Mouse (Mus musculus) forebrain, embryonic 14.5 days (tissue): ENCODE data around the gene Mef2c. TPM values are rescaled to one million over a fixed set of nuclear protein-coding genes. Genes with fewer than 3 reads are reported as not detected.

Experiments used
- ATAC-seq: fragments of 200-750 bp; cut with Nextera tagmentation; 2 replicates; pipeline ENCODE4 v1.8.0; 2017; ENCODE audit warnings: mild to moderate bottlenecking, moderate library complexity
- DNase-seq: peaks from one replicate; pipeline ENCODE4 v3.0.0-alpha.2; 2015; ENCODE audit warnings: low spot score
- H3K27ac ChIP-seq: fragments of 300-500 bp; sonication (generic); 2 replicates; pipeline ENCODE4 v1.5.1; 2014; ENCODE audit warnings: low read depth, mild to moderate bottlenecking, control low read depth, low read length, moderate library complexity
- H3K27me3 ChIP-seq: fragments of 300-500 bp; sonication (generic); replicated peaks from 2 replicates; pipeline ENCODE4 v1.6.1; 2014; ENCODE audit warnings: low read length, control low read depth, mixed read lengths; ENCODE audit not compliant: control insufficient read depth, insufficient read depth
- H3K36me3 ChIP-seq: fragments of 300-500 bp; sonication (generic); 2 replicates; pipeline ENCODE4 v1.6.1; 2014; ENCODE audit warnings: low read length, control low read depth; ENCODE audit not compliant: control insufficient read depth, insufficient read depth
- H3K4me1 ChIP-seq: fragments of 300-500 bp; sonication (generic); 2 replicates; pipeline ENCODE4 v1.6.1; 2014; ENCODE audit warnings: antibody characterized with exemption, low read length, control low read depth; ENCODE audit not compliant: control insufficient read depth, insufficient read depth
- H3K4me2 ChIP-seq: fragments of 300-500 bp; sonication (generic); 2 replicates; pipeline ENCODE4 v1.6.1; 2014; ENCODE audit warnings: mild to moderate bottlenecking, control low read depth, low read length
- H3K4me3 ChIP-seq: fragments of 300-500 bp; sonication (generic); 2 replicates; pipeline ENCODE4 v1.5.1; 2014; ENCODE audit warnings: low read depth, low read length, control low read depth
- H3K9ac ChIP-seq: fragments of 300-500 bp; sonication (generic); 2 replicates; pipeline ENCODE4 v1.6.1; 2014; ENCODE audit warnings: mild to moderate bottlenecking, low read length, control low read depth, moderate library complexity
- H3K9me3 ChIP-seq: fragments of 300-500 bp; sonication (generic); replicated peaks from 2 replicates; pipeline ENCODE4 v1.6.1; 2016; ENCODE audit warnings: low read length, control low read depth, mixed read lengths; ENCODE audit not compliant: control insufficient read depth
- WGBS: fragments of 180-500 bp; shearing (Covaris S2); extraction: QIAGEN DNeasy Blood & Tissue Kit; methylation state at CpG from one replicate; pipeline ENCODE4 v1.1.7; 2014; 5-methylcytosine and 5-hydroxymethylcytosine counted together
- polyA plus RNA-seq: library from polyadenylated mRNA; unstranded; fragments of >200 nt; fragmentation: Nextera tagmentation; extraction: Ambion mirVana; gene quantifications from 2 replicates; pipeline ENCODE4 v1.2.1, GENCODE M21; 2014

Mef2c gene
- polyA plus RNA-seq, 1 experiment from 2014 or later = 99.4 TPM

GRCm38 (mm10) chr13:83666179-83666578 is 162.3 kb downstream of the Mef2c start:
- no peaks in the 10 kb centered on the region for H3K27me3 ChIP-seq
- H3K36me3 ChIP-seq = no peaks in the 10 kb centered on the region
- H3K4me1 ChIP-seq = no peaks in the 10 kb centered on the region; the same call in 1 of the 2 replicates
- 70% methylated on average over 7 of the region's 7 CpGs for WGBS
- no peak overlapping the region for H3K4me2 ChIP-seq
- ATAC-seq (peak; percentile 46; the same call in 1 of the 2 replicates), DNase-seq (peak; percentile 74)
- no peaks in the 10 kb centered on the region for H3K9me3 ChIP-seq
- H3K27ac ChIP-seq = peak overlapping the region; percentile 0; the same call in 1 of the 2 replicates
- H3K4me3 ChIP-seq = no peak overlapping the region
- no peak overlapping the region for H3K9ac ChIP-seq

- Histone ChIP-seq H3K4me2 (no peak overlapping the region), H3K9ac (no peak overlapping the region), H3K4me3 (no peak overlapping the region), H3K9me3 (no peaks in the 10 kb centered on the region), H3K27me3 (no peaks in the 10 kb centered on the region), H3K36me3 (no peaks in the 10 kb centered on the region), H3K27ac (no peak overlapping the region; the same call in 1 of the 2 replicates), H3K4me1 (no peaks in the 10 kb centered on the region; the same call in 1 of the 2 replicates)
- ATAC-seq = no peak
- no peak for DNase-seq
- 70% methylated on average over 3 of the region's 3 CpGs for WGBS
These were observed 163.2 kb downstream of the Mef2c start for GRCm38 (mm10) chr13:83667051-83667450.

DNA sequence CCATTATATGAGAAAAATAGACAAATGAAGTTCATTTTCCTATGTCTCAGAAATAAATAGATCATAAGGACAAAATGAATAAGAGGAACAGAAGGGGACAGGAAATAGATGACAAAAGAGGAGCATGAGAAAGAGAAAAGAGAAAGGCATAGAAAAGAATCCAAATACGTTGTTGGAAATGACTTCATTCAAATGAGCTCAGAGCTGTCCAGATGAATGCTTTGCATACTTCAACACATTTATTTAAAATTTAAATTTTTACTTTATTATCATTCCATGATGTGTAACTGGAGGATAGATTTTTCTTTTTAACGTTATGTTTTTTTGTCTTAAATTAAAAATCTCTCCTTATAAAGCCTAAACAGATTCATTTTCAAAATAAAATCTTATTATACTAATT is 203.8 kb downstream of the Mef2c start:
- Histone ChIP-seq H3K4me2 (no peak overlapping the region), H3K27ac (no peak overlapping the region), H3K4me1 (peaks cover under 1% of the 10 kb centered on the region), H3K4me3 (no peak overlapping the region), H3K36me3 (no peaks in the 10 kb centered on the region), H3K27me3 (no peaks in the 10 kb centered on the region), H3K9ac (no peak overlapping the region), H3K9me3 (no peaks in the 10 kb centered on the region)
- peak; percentile 5 for DNase-seq
- no peak for ATAC-seq
- WGBS = 71% methylated on average over 2 of the region's 2 CpGs

GRCm38 (mm10) chr13:83712778-83713380 is 209.0 kb downstream of the Mef2c start:
- H3K27me3 ChIP-seq = no peaks in the 10 kb centered on the region
- H3K9ac ChIP-seq = peak overlapping the region; percentile 100; the same call in 1 of the 2 replicates
- ATAC-seq (no peak), DNase-seq (peak; percentile 41)
- H3K27ac ChIP-seq = peak overlapping the region; percentile 22
- WGBS = 13% methylated on average over 5 of the region's 5 CpGs
- H3K36me3 ChIP-seq = no peaks in the 10 kb centered on the region
- H3K4me2 ChIP-seq = peak overlapping the region; percentile 86
- H3K9me3 ChIP-seq = no peaks in the 10 kb centered on the region
- peak overlapping the region; percentile 78; the same call in 1 of the 2 replicates for H3K4me3 ChIP-seq
- peaks cover 4% of the 10 kb centered on the region for H3K4me1 ChIP-seq

GRCm38 (mm10) chr13:83713661-83714291 is 209.9 kb downstream of the Mef2c start:
- ATAC-seq (peak; percentile 8; the same call in 1 of the 2 replicates), DNase-seq (peak; percentile 70)
- WGBS = 3% methylated on average over 19 of the region's 19 CpGs
- H3K27me3 ChIP-seq = no peaks in the 10 kb centered on the region
- H3K4me2 ChIP-seq = peak overlapping the region; percentile 86
- peak overlapping the region; percentile 100 for H3K27ac ChIP-seq
- H3K4me1 ChIP-seq = peaks cover 4% of the 10 kb centered on the region
- peak overlapping the region; percentile 78 for H3K4me3 ChIP-seq
- 0 out of 2 replicates have a peak, but pooled peaks cover 3% of the 10 kb centered on the region for H3K36me3 ChIP-seq
- peak overlapping the region; percentile 100 for H3K9ac ChIP-seq
- H3K9me3 ChIP-seq = no peaks in the 10 kb centered on the region

DNA sequence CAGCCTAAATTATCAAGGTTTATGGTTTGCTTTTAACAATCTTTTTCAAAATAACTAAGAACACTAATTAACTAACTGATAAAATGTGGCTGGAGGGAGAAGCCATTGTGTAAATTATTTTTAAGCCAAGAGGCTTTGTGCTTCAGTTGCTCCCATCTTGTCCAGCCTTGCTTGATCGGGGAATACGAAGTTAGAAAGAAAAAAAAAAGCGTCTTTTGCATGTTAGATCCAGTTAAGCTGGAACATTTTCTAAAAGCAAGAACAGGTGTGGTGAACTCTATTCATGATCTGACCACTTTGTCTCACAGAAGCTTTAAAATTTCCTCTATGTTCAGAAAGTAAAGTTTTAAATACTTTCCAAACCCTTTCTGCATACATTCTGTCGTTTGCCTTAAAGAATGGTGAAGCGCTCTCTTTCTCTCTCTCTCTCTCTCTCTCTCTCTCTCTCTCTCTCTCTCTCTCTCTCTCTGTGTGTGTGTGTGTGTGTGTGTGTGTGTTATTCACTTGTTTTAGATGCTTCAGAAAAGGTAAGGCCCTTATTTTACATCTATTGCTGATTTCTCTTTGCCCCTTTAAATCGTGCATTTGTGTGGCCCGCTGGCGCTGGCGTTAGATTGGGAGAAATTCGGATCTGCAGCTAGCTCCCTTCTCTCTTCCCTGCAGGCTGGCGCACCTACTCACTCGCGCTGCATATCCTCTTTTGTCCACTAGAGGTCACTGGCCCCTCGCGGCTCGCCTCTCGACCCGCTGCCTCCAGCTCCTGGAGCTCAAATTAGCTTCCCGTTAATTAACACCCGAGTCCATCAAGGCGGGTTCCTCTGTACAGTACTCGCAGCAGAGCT is 210.9 kb downstream of the Mef2c start:
- no peaks in the 10 kb centered on the region for H3K9me3 ChIP-seq
- peak overlapping the region; percentile 100 for H3K27ac ChIP-seq
- peak overlapping the region; percentile 100 for H3K9ac ChIP-seq
- H3K4me1 ChIP-seq = peaks cover 4% of the 10 kb centered on the region
- H3K4me3 ChIP-seq = peak overlapping the region; percentile 78
- H3K36me3 ChIP-seq = 0 out of 2 replicates have a peak, but pooled peaks cover 3% of the 10 kb centered on the region
- 2% methylated on average over 22 of the region's 22 CpGs for WGBS
- peak overlapping the region; percentile 86 for H3K4me2 ChIP-seq
- ATAC-seq = peak; percentile 90
- peak; percentile 97 for DNase-seq
- H3K27me3 ChIP-seq = no peaks in the 10 kb centered on the region

- Histone ChIP-seq H3K9ac (peak overlapping the region; percentile 100), H3K36me3 (0 out of 2 replicates have a peak, but pooled peaks cover 3% of the 10 kb centered on the region), H3K4me3 (peak overlapping the region; percentile 78), H3K4me1 (peaks cover 4% of the 10 kb centered on the region), H3K27me3 (no peaks in the 10 kb centered on the region), H3K27ac (peak overlapping the region; percentile 100), H3K9me3 (no peaks in the 10 kb centered on the region), H3K4me2 (peak overlapping the region; percentile 86)
- WGBS = under 1% methylated on average over 14 of the region's 14 CpGs
- DNase-seq (no peak), ATAC-seq (peak; percentile 24; the same call in 1 of the 2 replicates)
These were observed 211.5 kb downstream of the Mef2c start for GRCm38 (mm10) chr13:83715308-83715785.

- Histone ChIP-seq H3K36me3 (0 out of 2 replicates have a peak, but pooled peaks cover 3% of the 10 kb centered on the region), H3K4me2 (peak overlapping the region; percentile 86), H3K27me3 (no peaks in the 10 kb centered on the region), H3K9ac (peak overlapping the region; percentile 100), H3K9me3 (no peaks in the 10 kb centered on the region), H3K4me1 (peaks cover 4% of the 10 kb centered on the region), H3K27ac (peak overlapping the region; percentile 100), H3K4me3 (peak overlapping the region; percentile 78)
- under 1% methylated on average over 27 of the region's 27 CpGs for WGBS
- DNase-seq (peak; percentile 52), ATAC-seq (no peak)
These were observed 212.3 kb downstream of the Mef2c start for GRCm38 (mm10) chr13:83715971-83716615.
